Mouse (Mus musculus): ENCODE measurements around the gene Ghrl.

DNA sequence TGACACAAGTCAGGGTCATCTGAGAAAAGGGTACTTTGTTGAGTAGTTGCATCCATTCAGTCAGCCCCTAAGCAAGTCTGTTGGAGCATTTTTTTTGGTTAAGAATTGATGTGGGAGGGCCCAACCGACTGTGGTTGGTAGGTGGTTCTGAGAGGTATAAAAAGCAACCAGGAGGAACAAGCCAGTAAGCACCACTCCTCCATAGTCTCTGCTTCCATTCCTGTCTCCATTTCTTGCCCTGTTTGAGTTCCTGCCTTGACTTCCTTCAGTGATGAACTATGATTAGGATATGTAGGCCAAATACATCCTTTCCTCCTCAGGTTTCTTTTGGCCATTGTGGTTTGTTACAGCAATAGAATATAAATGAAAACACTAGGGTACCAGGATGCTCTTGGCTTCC, 23.4 kb upstream of the Ghrl start:
- TF ChIP-seq CTCF (IDR thresholded peaks at IDR 0.05; ENCODE audit: low read depth) = no peak
- TF ChIP-seq EP300 (IDR thresholded peaks at IDR 0.05; ENCODE audit: low read depth) = no peak

Measured in liver, embryonic 14.5 days (tissue).